Mouse (Mus musculus): Measurements from ENCODE around the gene Hdgf.

Hdgf gene

GRCm38 (mm10) chr3:87945781-87946540 is 39.8 kb downstream of the Hdgf start:
- no peak for DNase-seq (ENCODE audit: low read depth)

GRCm38 (mm10) chr3:87946541-87946860 is 40.4 kb downstream of the Hdgf start:
- no peak for DNase-seq (ENCODE audit: low read depth)

GRCm38 (mm10) chr3:87947056-87947810 is 41.1 kb downstream of the Hdgf start:
- DNase-seq (ENCODE audit: low read depth): no peak

GRCm38 (mm10) chr3:87947811-87948199 is 41.7 kb downstream of the Hdgf start:
- DNase-seq (ENCODE audit: low read depth): no peak

- DNase-seq (ENCODE audit: low read depth): no peak
These were observed 42.5 kb downstream of the Hdgf start, which contains the start of gene Crabp2 for GRCm38 (mm10) chr3:87948378-87949265. Crabp2 (plus strand) TSS chr3:87948666.

- DNase-seq (ENCODE audit: low read depth): no peak
These were observed 43.3 kb downstream of the Hdgf start for GRCm38 (mm10) chr3:87949266-87949954.

GRCm38 (mm10) chr3:87949955-87950515 is 43.9 kb downstream of the Hdgf start:
- no peak for DNase-seq (ENCODE audit: low read depth)

GRCm38 (mm10) chr3:87951946-87952345 is 45.8 kb downstream of the Hdgf start:
- DNase-seq (ENCODE audit: low read depth): no peak

- DNase-seq (ENCODE audit: low read depth): no peak
These were observed 46.3 kb downstream of the Hdgf start for GRCm38 (mm10) chr3:87952440-87952839.

GRCm38 (mm10) chr3:87958056-87958455 is 51.9 kb downstream of the Hdgf start:
- no peak for DNase-seq (ENCODE audit: low read depth)

- no peak for DNase-seq (ENCODE audit: low read depth)
These were observed 52.4 kb downstream of the Hdgf start for GRCm38 (mm10) chr3:87958476-87958875.

- no peak for DNase-seq (ENCODE audit: low read depth)
These were observed 52.8 kb downstream of the Hdgf start for GRCm38 (mm10) chr3:87958967-87959366.

GRCm38 (mm10) chr3:87959371-87959770 is 53.2 kb downstream of the Hdgf start:
- no peak for DNase-seq (ENCODE audit: low read depth)

GRCm38 (mm10) chr3:87960191-87960585 is 54.1 kb downstream of the Hdgf start:
- DNase-seq (ENCODE audit: low read depth): no peak

- peak; percentile 85 for DNase-seq (ENCODE audit: low read depth)
These were observed 54.6 kb downstream of the Hdgf start for GRCm38 (mm10) chr3:87960586-87961191.

Data from fibroblast of lung, adult 2 months (primary cell).